Mouse (Mus musculus) ES-Bruce4 (cell line): ENCODE results near the gene Pced1a. TPM values are rescaled to one million over a fixed set of nuclear protein-coding genes. Genes with fewer than 3 reads are reported as not detected.
A peak's percentile ranks its signal among the peaks of the same experiment; 100 is the strongest.

ENCODE experiments used
- H3K27ac ChIP-seq: 2 replicates; pipeline ENCODE4 v1.5.1; 2012; ENCODE audit warnings: low read length, inconsistent platforms; ENCODE audit not compliant: insufficient read depth
- H3K27me3 ChIP-seq: 2 replicates; pipeline ENCODE4 v1.6.1; 2012; ENCODE audit warnings: mild to moderate bottlenecking, low read length, inconsistent platforms; ENCODE audit not compliant: control insufficient read depth, poor library complexity, insufficient read depth, severe bottlenecking
- H3K36me3 ChIP-seq: 2 replicates; pipeline ENCODE4 v1.6.1; 2012; ENCODE audit warnings: inconsistent platforms, mild to moderate bottlenecking, low read length, moderate library complexity; ENCODE audit not compliant: control insufficient read depth, poor library complexity, insufficient read depth, severe bottlenecking
- H3K4me1 ChIP-seq: one replicate; pipeline ENCODE4 v1.8.1; 2011; ENCODE audit warnings: low read length; ENCODE audit not compliant: control insufficient read depth, insufficient read depth
- H3K4me3 ChIP-seq: 2 replicates; pipeline ENCODE4 v1.5.1; 2011; ENCODE audit warnings: low read depth, mild to moderate bottlenecking, low read length
- H3K9ac ChIP-seq: 2 replicates; pipeline ENCODE4 v1.6.1; 2012; ENCODE audit warnings: low read depth, mild to moderate bottlenecking, inconsistent platforms; ENCODE audit not compliant: poor library complexity, severe bottlenecking
- H3K9me3 ChIP-seq: replicated peaks from 2 replicates; pipeline ENCODE4 v1.6.1; 2012; ENCODE audit warnings: mild to moderate bottlenecking, low read length, inconsistent platforms; ENCODE audit not compliant: control insufficient read depth, poor library complexity, insufficient read depth, severe bottlenecking
- CTCF ChIP-seq: IDR thresholded peaks from one replicate; pipeline ENCODE4 v1.8.1; 2011; ENCODE audit warnings: low read depth, low read length
- EP300 ChIP-seq: IDR thresholded peaks from 2 replicates; pipeline ENCODE4 v1.6.1; 2011; ENCODE audit warnings: low read depth, low read length; ENCODE audit not compliant: insufficient read depth
- POLR2A ChIP-seq: IDR thresholded peaks from one replicate; pipeline ENCODE4 v1.8.1; 2011; ENCODE audit warnings: low read length; ENCODE audit not compliant: insufficient read depth
- polyA plus RNA-seq: library from polyadenylated mRNA; stranded (reverse); fragments of >200 nt; gene quantifications from 2 replicates; pipeline ENCODE4 v1.2.4, GENCODE M21; 2011; ENCODE audit warnings: low read depth; ENCODE audit not compliant: missing spikeins, insufficient read depth, insufficient read length

Gene Pced1a
- polyA plus RNA-seq, 1 experiment = 16.3 TPM

DNA sequence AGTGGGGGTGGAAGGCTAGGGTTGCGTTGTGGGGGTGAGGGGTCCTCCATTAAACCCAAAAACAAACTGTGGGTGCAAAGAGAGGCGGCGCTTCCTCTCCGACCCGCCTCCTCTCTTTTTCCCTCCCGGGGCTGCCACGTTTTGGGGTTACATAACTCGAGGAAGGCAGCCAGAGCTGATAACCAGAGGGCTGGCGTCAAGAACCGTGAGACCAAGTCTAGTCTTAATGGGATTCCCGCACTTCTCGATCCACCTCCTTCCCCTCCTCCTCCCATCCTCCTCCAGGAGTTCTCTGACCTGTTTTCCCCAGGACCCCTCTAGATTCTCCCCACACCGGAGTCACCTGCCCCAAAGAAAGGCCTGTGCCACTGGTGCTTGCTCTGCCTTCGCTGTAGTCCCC is 26.4 kb downstream of the Pced1a start:
- Histone ChIP-seq H3K9ac (peak overlapping the region; percentile 20), H3K9me3 (peaks cover 11% of the 10 kb centered on the region), H3K4me1 (no peaks in the 10 kb centered on the region), H3K36me3 (no peaks in the 10 kb centered on the region), H3K4me3 (no peak overlapping the region; the same call in 1 of the 2 replicates), H3K27ac (no peak overlapping the region), H3K27me3 (no peaks in the 10 kb centered on the region)
- TF ChIP-seq POLR2A (no peak), CTCF (no peak), EP300 (no peak)

DNA sequence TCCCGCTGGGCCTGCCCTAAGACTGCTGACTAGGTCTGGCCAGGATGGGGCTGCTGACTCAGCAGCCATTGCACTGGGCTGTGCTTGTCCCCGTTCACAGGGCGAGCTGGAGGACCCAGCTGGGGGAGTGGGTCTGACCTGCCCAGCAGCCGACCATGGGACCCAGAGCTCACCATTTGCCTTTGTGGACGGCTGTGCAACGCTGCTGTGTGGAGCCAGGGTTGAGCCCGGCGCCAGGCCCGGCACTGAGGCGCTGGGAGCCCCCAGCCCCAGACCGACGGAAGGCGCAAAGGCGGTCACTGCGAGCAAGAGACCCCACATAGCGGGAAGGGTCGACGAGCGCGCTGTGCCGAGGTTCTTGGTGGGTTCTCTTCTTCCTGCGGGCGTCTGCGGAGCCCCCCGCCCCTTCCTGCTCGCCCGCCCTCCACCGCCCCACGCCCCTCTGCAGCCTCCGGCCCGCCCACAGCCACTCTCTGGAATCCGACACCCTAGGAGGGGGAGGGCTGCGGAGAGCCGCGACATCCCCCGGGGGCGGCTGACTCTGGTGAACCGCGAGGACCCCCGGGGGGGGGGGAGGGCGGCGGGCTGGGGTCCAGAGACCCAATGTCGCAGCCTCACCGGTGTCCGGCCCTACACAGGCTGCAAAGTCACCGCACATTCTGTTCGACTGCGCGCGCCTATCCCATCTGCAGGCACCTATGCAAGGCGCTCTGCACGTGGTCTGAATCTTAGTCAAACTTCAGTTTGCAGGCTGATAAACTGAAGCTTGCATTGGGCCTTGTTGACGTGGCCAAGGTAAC is 27.1 kb downstream of the Pced1a start, which contains the start of gene Cpxm1:
Cpxm1 (minus strand) TSS at position 389 of the 800 bp plus-strand sequence.
- peak within 1 kb of the TSS; percentile 52 for H3K4me3 ChIP-seq
- no peak for TF ChIP-seq EP300
- no peak for TF ChIP-seq CTCF
- TF ChIP-seq POLR2A = no peak
- H3K4me1 ChIP-seq = no peaks in the 10 kb centered on the region
- H3K9ac ChIP-seq = peak within 1 kb of the TSS; percentile 20
- no peaks in the 10 kb centered on the region for H3K27me3 ChIP-seq
- H3K36me3 ChIP-seq = no peaks in the 10 kb centered on the region
- peaks cover 11% of the 10 kb centered on the region for H3K9me3 ChIP-seq
- H3K27ac ChIP-seq = no peak within 1 kb of the TSS

DNA sequence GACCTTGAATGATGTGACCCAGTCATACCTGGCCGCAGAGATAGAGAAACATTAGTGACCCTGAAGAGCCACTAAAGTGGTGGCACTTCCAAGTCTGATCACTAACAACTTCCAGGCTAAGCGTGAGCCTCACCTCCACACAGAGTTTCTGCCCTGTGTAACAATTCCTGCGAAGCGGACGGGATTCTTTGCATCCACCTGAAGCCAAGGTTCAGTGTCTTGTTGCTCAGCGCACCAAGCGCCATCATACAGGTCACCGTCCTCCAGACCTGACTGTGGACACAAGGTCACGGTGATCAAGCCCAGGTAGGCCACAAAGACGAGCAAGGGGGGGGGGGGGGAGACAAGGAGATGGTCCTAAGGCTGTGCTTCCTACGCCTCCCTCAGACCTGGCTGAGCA is 28.8 kb downstream of the Pced1a start:
- H3K27ac ChIP-seq = no peak overlapping the region
- H3K9ac ChIP-seq = no peak overlapping the region
- H3K36me3 ChIP-seq = no peaks in the 10 kb centered on the region
- peaks cover 11% of the 10 kb centered on the region for H3K9me3 ChIP-seq
- no peak for TF ChIP-seq EP300
- no peak for TF ChIP-seq CTCF
- no peak for TF ChIP-seq POLR2A
- H3K27me3 ChIP-seq = no peaks in the 10 kb centered on the region
- no peaks in the 10 kb centered on the region for H3K4me1 ChIP-seq
- no peak overlapping the region for H3K4me3 ChIP-seq

DNA sequence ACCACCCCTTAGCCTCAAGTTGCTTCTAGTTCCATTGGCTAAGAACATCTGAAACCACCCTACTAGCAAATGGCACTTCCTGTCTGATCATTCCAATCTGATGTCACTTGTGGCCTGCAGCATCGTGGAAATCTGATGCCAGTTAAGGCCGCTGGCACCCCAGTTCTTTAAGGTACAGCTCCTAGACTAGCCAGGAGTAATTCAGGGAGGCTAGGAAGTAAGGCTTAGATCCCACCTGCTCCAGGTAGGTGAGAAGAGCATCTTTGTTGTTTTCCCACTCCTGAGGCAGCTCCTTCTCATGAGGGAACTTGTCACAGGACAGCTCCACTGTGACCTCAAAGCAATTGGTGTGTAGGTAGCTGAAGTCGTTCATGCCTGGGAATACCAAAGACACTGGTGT is 31.7 kb downstream of the Pced1a start:
- Histone ChIP-seq H3K9ac (no peak overlapping the region), H3K4me3 (no peak overlapping the region)

DNA sequence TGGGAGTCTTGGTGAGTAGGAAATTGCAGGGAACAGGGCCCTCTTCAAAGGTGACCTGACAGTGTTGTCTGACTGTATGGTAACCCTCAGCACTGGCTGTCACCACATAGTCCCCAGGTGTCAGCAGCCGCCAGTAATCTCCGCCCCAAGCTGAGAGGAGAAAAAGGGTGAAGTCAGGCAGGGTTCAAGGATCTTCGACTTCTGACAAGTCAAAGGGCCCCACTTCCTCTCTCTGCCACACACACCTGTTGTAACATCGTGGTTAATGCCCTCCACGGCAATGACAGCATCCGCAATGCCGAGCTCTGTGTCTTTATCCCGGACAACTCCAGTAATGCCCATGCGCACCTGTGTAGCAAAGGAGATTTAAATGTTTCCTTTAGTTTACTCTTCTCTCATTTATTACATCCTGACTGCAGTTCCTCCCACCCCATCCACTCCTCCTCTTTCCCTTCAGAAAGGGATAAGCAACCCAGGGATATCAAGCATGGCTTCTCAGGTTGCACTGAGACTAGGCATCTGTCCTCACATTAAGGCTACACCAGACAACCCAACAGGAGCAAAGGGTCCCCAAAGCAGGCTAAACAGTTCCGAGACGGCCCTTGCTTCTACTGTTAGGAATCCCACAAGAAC is 33.4 kb downstream of the Pced1a start:
- Histone ChIP-seq H3K9ac (no peak overlapping the region), H3K27me3 (no peaks in the 10 kb centered on the region), H3K9me3 (no peaks in the 10 kb centered on the region), H3K27ac (no peak overlapping the region), H3K4me3 (no peak overlapping the region), H3K4me1 (no peaks in the 10 kb centered on the region), H3K36me3 (no peaks in the 10 kb centered on the region)
- TF ChIP-seq CTCF (no peak), POLR2A (no peak), EP300 (no peak)

More for the DNA sequence above, 31.7 kb downstream of the Pced1a start:
- Histone ChIP-seq H3K36me3 (no peaks in the 10 kb centered on the region), H3K9me3 (no peaks in the 10 kb centered on the region), H3K27me3 (no peaks in the 10 kb centered on the region), H3K4me1 (no peaks in the 10 kb centered on the region), H3K27ac (no peak overlapping the region)
- TF ChIP-seq POLR2A (no peak), CTCF (no peak), EP300 (no peak)

DNA sequence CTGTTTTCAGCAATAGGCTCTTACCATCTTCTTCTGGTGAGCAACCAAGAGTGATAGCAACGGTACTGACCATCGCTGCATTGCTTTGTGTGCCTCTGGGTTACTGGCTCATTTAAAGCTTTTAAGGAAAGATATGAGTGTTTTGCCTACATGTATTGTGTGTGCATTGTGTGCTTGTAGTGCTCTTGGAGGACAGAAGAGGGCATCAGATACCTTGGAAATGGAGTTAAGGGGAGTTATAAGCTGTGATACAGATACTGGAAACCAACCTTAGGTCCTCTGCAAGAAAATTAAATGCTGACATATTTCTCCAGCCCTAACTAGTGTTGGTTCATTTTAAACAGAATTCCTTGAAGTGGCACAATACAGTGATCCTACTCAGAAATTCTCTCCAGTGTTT is 35.7 kb downstream of the Pced1a start:
- no peak overlapping the region for H3K4me3 ChIP-seq
- H3K9ac ChIP-seq = no peak overlapping the region
- no peaks in the 10 kb centered on the region for H3K4me1 ChIP-seq
- no peak for TF ChIP-seq EP300
- TF ChIP-seq CTCF = no peak
- no peak for TF ChIP-seq POLR2A
- no peaks in the 10 kb centered on the region for H3K27me3 ChIP-seq
- H3K36me3 ChIP-seq = no peaks in the 10 kb centered on the region
- H3K9me3 ChIP-seq = peaks cover 16% of the 10 kb centered on the region
- no peak overlapping the region for H3K27ac ChIP-seq
